Mouse (Mus musculus): ENCODE results near the gene Eno3.

GRCm38 (mm10) chr11:70644564-70645103 lies 12.4 kb upstream of the Eno3 start:
- TF ChIP-seq MAFK (IDR thresholded peaks at IDR 0.05; ENCODE audit: insufficient read depth, low read depth, low read length) (no peak), ZNF384 (IDR thresholded peaks at IDR 0.05; ENCODE audit: low read depth, low read length) (no peak)

Measured in ES-E14 (cell line).